Mouse (Mus musculus) hindbrain, embryonic 14.5 days (tissue): ENCODE results near the gene Smg6. TPM values are rescaled to one million over a fixed set of nuclear protein-coding genes. Genes with fewer than 3 reads are reported as not detected.

ENCODE experiments used
- ATAC-seq: fragments of 200-750 bp; cut with Nextera tagmentation; 2 replicates; pipeline ENCODE4 v1.8.0; 2017; ENCODE audit warnings: moderate number of reproducible peaks, mild to moderate bottlenecking, moderate TSS enrichment, moderate library complexity; ENCODE audit not compliant: low FRiP score
- DNase-seq: peaks from one replicate; pipeline ENCODE4 v3.0.0-alpha.2; 2015; ENCODE audit warnings: low spot score
- H3K27ac ChIP-seq: fragments of 300-500 bp; sonication (generic); 2 replicates; pipeline ENCODE4 v1.5.1; 2014; ENCODE audit warnings: mild to moderate bottlenecking, moderate library complexity
- H3K27me3 ChIP-seq: fragments of 300-500 bp; sonication (generic); 2 replicates; pipeline ENCODE4 v1.6.1; 2014; ENCODE audit warnings: mild to moderate bottlenecking, low read length, mixed read lengths; ENCODE audit not compliant: control insufficient read depth, insufficient read depth
- H3K36me3 ChIP-seq: fragments of 300-500 bp; sonication (generic); replicated peaks from 2 replicates; pipeline ENCODE4 v1.6.1; 2014; ENCODE audit not compliant: control insufficient read depth, insufficient read depth
- H3K4me1 ChIP-seq: fragments of 300-500 bp; sonication (generic); replicated peaks from 2 replicates; pipeline ENCODE4 v1.6.1; 2014; ENCODE audit warnings: antibody characterized with exemption, low read length, mixed read lengths; ENCODE audit not compliant: control insufficient read depth, insufficient read depth
- H3K4me2 ChIP-seq: fragments of 300-500 bp; sonication (generic); replicated peaks from 2 replicates; pipeline ENCODE4 v1.6.1; 2014; ENCODE audit warnings: mild to moderate bottlenecking, moderate library complexity
- H3K4me3 ChIP-seq: fragments of 300-500 bp; sonication (generic); replicated peaks from 2 replicates; pipeline ENCODE4 v1.5.1; 2014; ENCODE audit warnings: mild to moderate bottlenecking, low read length
- H3K9ac ChIP-seq: fragments of 300-500 bp; sonication (generic); 2 replicates; pipeline ENCODE4 v1.6.1; 2014
- H3K9me3 ChIP-seq: fragments of 300-500 bp; sonication (generic); 2 replicates; pipeline ENCODE4 v1.6.1; 2016; ENCODE audit warnings: low read length; ENCODE audit not compliant: control insufficient read depth
- WGBS: fragments of 180-500 bp; shearing (Covaris S2); extraction: QIAGEN DNeasy Blood & Tissue Kit; methylation state at CpG from one replicate; pipeline ENCODE4 v1.1.7; 2014; 5-methylcytosine and 5-hydroxymethylcytosine counted together
- polyA plus RNA-seq: library from polyadenylated mRNA; unstranded; fragments of >200 nt; fragmentation: Nextera tagmentation; extraction: Ambion mirVana; gene quantifications from 2 replicates; pipeline ENCODE4 v1.2.1, GENCODE M21; 2014

Smg6 gene
- polyA plus RNA-seq, 1 experiment from 2014 or later: 14.0 TPM

GRCm38 (mm10) chr11:75062650-75063049 is 137.0 kb downstream of the Smg6 start:
- no peaks in the 10 kb centered on the region for H3K9me3 ChIP-seq
- DNase-seq (no peak), ATAC-seq (no peak)
- no peak overlapping the region for H3K4me2 ChIP-seq
- H3K4me3 ChIP-seq: no peak overlapping the region
- no peaks in the 10 kb centered on the region for H3K27me3 ChIP-seq
- no peaks in the 10 kb centered on the region for H3K4me1 ChIP-seq
- H3K27ac ChIP-seq: no peak overlapping the region
- 97% methylated on average over 6 of the region's 6 CpGs for WGBS
- H3K9ac ChIP-seq: no peak overlapping the region
- peaks cover 5% of the 10 kb centered on the region; the same call in 1 of the 2 replicates for H3K36me3 ChIP-seq

- no peak for DNase-seq
- no peak overlapping the region for H3K4me2 ChIP-seq
- no peaks in the 10 kb centered on the region; the same call in 1 of the 2 replicates for H3K36me3 ChIP-seq
- no peaks in the 10 kb centered on the region for H3K4me1 ChIP-seq
- no peaks in the 10 kb centered on the region for H3K9me3 ChIP-seq
- no peak overlapping the region for H3K9ac ChIP-seq
- no peak for ATAC-seq
- WGBS: 100% methylated on average over 1 of the region's 1 CpGs
- no peaks in the 10 kb centered on the region for H3K27me3 ChIP-seq
- H3K27ac ChIP-seq: no peak overlapping the region
- no peak overlapping the region for H3K4me3 ChIP-seq
These were observed 138.6 kb downstream of the Smg6 start for GRCm38 (mm10) chr11:75064266-75064665.

- Histone ChIP-seq H3K27ac (no peak overlapping the region), H3K4me3 (no peak overlapping the region), H3K27me3 (no peaks in the 10 kb centered on the region), H3K4me1 (no peaks in the 10 kb centered on the region), H3K9me3 (no peaks in the 10 kb centered on the region), H3K9ac (no peak overlapping the region), H3K4me2 (no peak overlapping the region), H3K36me3 (no peaks in the 10 kb centered on the region)
- DNase-seq (no peak), ATAC-seq (no peak)
- 86% methylated on average over 3 of the region's 3 CpGs for WGBS
These were observed 145.7 kb downstream of the Smg6 start for GRCm38 (mm10) chr11:75071352-75071751.

- Histone ChIP-seq H3K4me3 (no peak overlapping the region), H3K4me1 (no peaks in the 10 kb centered on the region), H3K27ac (no peak overlapping the region), H3K4me2 (no peak overlapping the region), H3K9ac (no peak overlapping the region), H3K9me3 (no peaks in the 10 kb centered on the region), H3K27me3 (no peaks in the 10 kb centered on the region), H3K36me3 (no peaks in the 10 kb centered on the region)
- DNase-seq: no peak
- WGBS: 79% methylated on average over 2 of the region's 2 CpGs
- no peak for ATAC-seq
These were observed 147.5 kb downstream of the Smg6 start for GRCm38 (mm10) chr11:75072932-75073625.

- Histone ChIP-seq H3K9me3 (no peaks in the 10 kb centered on the region), H3K4me3 (no peak overlapping the region), H3K4me1 (no peaks in the 10 kb centered on the region), H3K4me2 (no peak overlapping the region), H3K27me3 (no peaks in the 10 kb centered on the region), H3K36me3 (no peaks in the 10 kb centered on the region), H3K27ac (0 out of 2 replicates have a peak overlapping the region, but pooled peaks have one; percentile 10), H3K9ac (no peak overlapping the region)
- DNase-seq: no peak
- 97% methylated on average over 2 of the region's 2 CpGs for WGBS
- ATAC-seq: no peak
These were observed 148.1 kb downstream of the Smg6 start for GRCm38 (mm10) chr11:75073696-75074095.

- H3K27me3 ChIP-seq: no peaks in the 10 kb centered on the region
- WGBS: 73% methylated on average over 2 of the region's 2 CpGs
- no peak overlapping the region for H3K27ac ChIP-seq
- DNase-seq: no peak
- no peak overlapping the region for H3K9ac ChIP-seq
- no peaks in the 10 kb centered on the region for H3K4me1 ChIP-seq
- no peak overlapping the region for H3K4me2 ChIP-seq
- H3K9me3 ChIP-seq: no peaks in the 10 kb centered on the region
- H3K36me3 ChIP-seq: no peaks in the 10 kb centered on the region
- no peak for ATAC-seq
- H3K4me3 ChIP-seq: no peak overlapping the region
These were observed 148.9 kb downstream of the Smg6 start for GRCm38 (mm10) chr11:75074543-75074942.

GRCm38 (mm10) chr11:75078616-75079015 is 153.0 kb downstream of the Smg6 start:
- WGBS: 63% methylated on average over 2 of the region's 2 CpGs
- no peaks in the 10 kb centered on the region for H3K4me1 ChIP-seq
- H3K4me3 ChIP-seq: no peak overlapping the region
- ATAC-seq: no peak
- no peak for DNase-seq
- no peak overlapping the region for H3K27ac ChIP-seq
- no peak overlapping the region for H3K9ac ChIP-seq
- H3K9me3 ChIP-seq: no peaks in the 10 kb centered on the region
- no peaks in the 10 kb centered on the region for H3K36me3 ChIP-seq
- no peaks in the 10 kb centered on the region for H3K27me3 ChIP-seq
- no peak overlapping the region for H3K4me2 ChIP-seq

GRCm38 (mm10) chr11:75083031-75083430 is 157.4 kb downstream of the Smg6 start:
- Histone ChIP-seq H3K9ac (no peak overlapping the region), H3K4me2 (no peak overlapping the region), H3K4me1 (no peaks in the 10 kb centered on the region), H3K9me3 (no peaks in the 10 kb centered on the region), H3K4me3 (no peak overlapping the region), H3K27me3 (no peaks in the 10 kb centered on the region), H3K27ac (no peak overlapping the region), H3K36me3 (no peaks in the 10 kb centered on the region; the same call in 1 of the 2 replicates)
- no peak for ATAC-seq
- WGBS: 91% methylated on average over 1 of the region's 1 CpGs
- DNase-seq: no peak

GRCm38 (mm10) chr11:75092159-75092558 is 166.5 kb downstream of the Smg6 start:
- ATAC-seq: no peak
- H3K4me1 ChIP-seq: no peaks in the 10 kb centered on the region
- DNase-seq: peak; percentile 38

More at GRCm38 (mm10) chr11:75092159-75092558, 166.5 kb downstream of the Smg6 start:
- no peak overlapping the region for H3K4me3 ChIP-seq
- H3K4me2 ChIP-seq: no peak overlapping the region
- no peaks in the 10 kb centered on the region for H3K27me3 ChIP-seq
- H3K9me3 ChIP-seq: no peaks in the 10 kb centered on the region
- no peak overlapping the region for H3K9ac ChIP-seq
- WGBS: 69% methylated on average over 3 of the region's 3 CpGs
- no peak overlapping the region for H3K27ac ChIP-seq
- H3K36me3 ChIP-seq: no peaks in the 10 kb centered on the region
